Comparison of ENCODE assay signal across 17 mouse cellular contexts in genomic region chr10:59547426-59547825, GRCm38 (mm10).
DNase-seq lines count a peak whose midpoint lies in the region; ATAC-seq and TF ChIP-seq lines count a peak whose summit lies in the region.
"Had no signal": no experiment of that assay in that cellular context is flagged by ENCODE, and none has a peak within 500 bp of the region (broad histone marks: within the 10 kb centered on the region; RNA-seq: fewer than 3 reads in every experiment).

No protein-coding gene starts in this region.

- 11% methylated on average over 7 of the region's 7 CpGs for WGBS in forebrain, embryonic 13.5 days

- no peak for ATAC-seq in forebrain, embryonic 13.5 days
- ATAC-seq: lung, postnatal 0 days had no signal

- intact Hi-C loops in heart, postnatal 10 days (cut with DNase I), result no loop called here

- no peaks in the 10 kb centered on the region; the same call in 1 of the 2 replicates for H3K36me3 ChIP-seq in E14TG2a.4 (ENCODE audit: insufficient read depth, low read length)
- peaks cover 6% of the 10 kb centered on the region; the same call in 1 of the 2 replicates for H3K36me3 ChIP-seq in forebrain, embryonic 13.5 days (ENCODE audit: poor library complexity, severe bottlenecking)

- peaks cover 9% of the 10 kb centered on the region for H3K9me3 ChIP-seq in E14TG2a.4 (ENCODE audit: low read length)
- H3K9me3 ChIP-seq in forebrain, embryonic 13.5 days (replicated peaks), result peaks cover 7% of the 10 kb centered on the region; the same call in 1 of the 2 replicates
- H3K9me3 ChIP-seq: embryonic facial prominence, embryonic 15.5 days had no signal

- no peak for TF ChIP-seq CTCF in layer of hippocampus, adult 2 months (conservative IDR thresholded peaks at IDR 0.05)
- no peak for TF ChIP-seq CTCF in E14TG2a.4 (conservative IDR thresholded peaks at IDR 0.05; ENCODE audit: low read length)

- H3K4me1 ChIP-seq in E14TG2a.4 (replicated peaks; ENCODE audit: low read depth, low read length), result peaks cover 74% of the 10 kb centered on the region
- H3K4me1 ChIP-seq in forebrain, embryonic 13.5 days, result peaks cover 21% of the 10 kb centered on the region
- H3K4me1 ChIP-seq: embryonic facial prominence, embryonic 15.5 days had no signal

- H3K27me3 ChIP-seq in E14TG2a.4 (ENCODE audit: insufficient read depth, low read length), result no peaks in the 10 kb centered on the region
- H3K27me3 ChIP-seq in forebrain, embryonic 13.5 days, result no peaks in the 10 kb centered on the region
- H3K27me3 ChIP-seq: embryonic facial prominence, embryonic 15.5 days; megakaryocyte, embryonic 14.5 days had no signal

- DNase-seq in layer of hippocampus, adult 2 months (ENCODE audit: low spot score in 2 of 2), result no peak
- no peak for DNase-seq in layer of hippocampus, postnatal 36 days
- DNase-seq in ES-CJ7 (ENCODE audit: low read depth, low spot score), result peak; percentile 70
- DNase-seq in thymus, postnatal 14 days, result no peak
- DNase-seq in heart, postnatal 10 days, result no peak
- DNase-seq: cerebellum, adult 11 months; gastrocnemius, postnatal 36 days; kidney, adult 18-20 months; kidney, postnatal 25 days had no signal

- H3K4me2 ChIP-seq in forebrain, embryonic 13.5 days, result 0 out of 2 replicates have a peak overlapping the region, but pooled peaks have one; percentile 3
- H3K4me2 ChIP-seq: embryonic facial prominence, embryonic 15.5 days; heart, embryonic 11.5 days had no signal

- H3K27ac ChIP-seq in layer of hippocampus, adult 2 months, result peak overlapping the region; percentile 58; the same call in 1 of the 2 replicates
- 0 out of 2 replicates have a peak overlapping the region, but pooled peaks have one; percentile 44 for H3K27ac ChIP-seq in forebrain, embryonic 13.5 days
- H3K27ac ChIP-seq: embryonic facial prominence, embryonic 15.5 days; liver, embryonic 14.5 days had no signal

- H3K9ac ChIP-seq in forebrain, embryonic 13.5 days, result no peak overlapping the region
- H3K9ac ChIP-seq: embryonic facial prominence, embryonic 15.5 days; liver, embryonic 14.5 days had no signal

- H3K4me3 ChIP-seq in layer of hippocampus, adult 2 months, result peak overlapping the region; percentile 11; the same call in 1 of the 2 replicates
- peak overlapping the region; percentile 49 for H3K4me3 ChIP-seq in E14TG2a.4 (replicated peaks; ENCODE audit: low read length)
- no peak overlapping the region for H3K4me3 ChIP-seq in forebrain, embryonic 13.5 days
- H3K4me3 ChIP-seq: embryonic facial prominence, embryonic 15.5 days; megakaryocyte, embryonic 14.5 days; myocyte had no signal
